ENCODE assay signal across 8 mouse cellular contexts in genomic region chr17:44239030-44239721, GRCm38 (mm10). TPM values are rescaled to one million over a fixed set of nuclear protein-coding genes. Genes with fewer than 3 reads are reported as not detected.
A peak's percentile ranks its signal among the peaks of the same experiment; 100 is the strongest.
DNase-seq lines count a peak whose midpoint lies in the region; ATAC-seq and TF ChIP-seq lines count a peak whose summit lies in the region.

No protein-coding gene starts in this region.

- no peaks in the 10 kb centered on the region for H3K4me1 ChIP-seq in forebrain, postnatal 0 days (ENCODE audit: insufficient read depth)
- H3K4me1 ChIP-seq in intestine, embryonic 14.5 days (replicated peaks; ENCODE audit: control insufficient read depth, insufficient read depth, low read length), result no peaks in the 10 kb centered on the region; the same call in 1 of the 2 replicates
- H3K4me1 ChIP-seq in liver, embryonic 15.5 days (replicated peaks), result no peaks in the 10 kb centered on the region; the same call in 1 of the 2 replicates
- H3K4me1 ChIP-seq in neural tube, embryonic 13.5 days (replicated peaks), result peaks cover 8% of the 10 kb centered on the region; the same call in 1 of the 2 replicates

- 19% methylated on average over 10 of the region's 10 CpGs for WGBS in forebrain, postnatal 0 days
- WGBS in intestine, embryonic 14.5 days, result 18% methylated on average over 10 of the region's 10 CpGs
- WGBS in liver, embryonic 15.5 days (ENCODE audit: insufficient replicate concordance), result 5% methylated on average over 10 of the region's 10 CpGs
- 23% methylated on average over 10 of the region's 10 CpGs for WGBS in neural tube, embryonic 13.5 days

- ATAC-seq in forebrain, postnatal 0 days, result no peak
- ATAC-seq in intestine, embryonic 14.5 days (replicated peaks; ENCODE audit: low FRiP score, low TSS enrichment, low read depth), result peak; percentile 90
- peak; percentile 57 for ATAC-seq in liver, embryonic 15.5 days (ENCODE audit: insufficient read depth)
- ATAC-seq in neural tube, embryonic 13.5 days (ENCODE audit: low read depth), result no peak

- H3K36me3 ChIP-seq in forebrain, postnatal 0 days (ENCODE audit: insufficient read depth), result no peaks in the 10 kb centered on the region
- no peaks in the 10 kb centered on the region for H3K36me3 ChIP-seq in intestine, embryonic 14.5 days (ENCODE audit: control insufficient read depth, insufficient read depth, low read length)
- H3K36me3 ChIP-seq in liver, embryonic 15.5 days (replicated peaks), result no peaks in the 10 kb centered on the region
- no peaks in the 10 kb centered on the region for H3K36me3 ChIP-seq in neural tube, embryonic 13.5 days

- TF ChIP-seq CTCF in forebrain, postnatal 0 days (IDR thresholded peaks at IDR 0.05; ENCODE audit: low read depth), result no peak

- peak; percentile 33 for DNase-seq in thymus, postnatal 0 days (ENCODE audit: low spot score)
- no peak for DNase-seq in thymus, postnatal 4 days
- DNase-seq in forebrain, postnatal 0 days, result no peak
- DNase-seq in intestine, embryonic 14.5 days (ENCODE audit: low spot score), result peak; percentile 70
- DNase-seq in layer of hippocampus, adult 18-20 months (ENCODE audit: low spot score in 2 of 2), result no peak
- no peak for DNase-seq in gastrocnemius, postnatal 4 days (ENCODE audit: low spot score in 2 of 2)

- no peaks in the 10 kb centered on the region for H3K9me3 ChIP-seq in forebrain, postnatal 0 days (ENCODE audit: low read length)
- H3K9me3 ChIP-seq in intestine, embryonic 14.5 days (ENCODE audit: control insufficient read depth, low read length), result no peaks in the 10 kb centered on the region
- no peaks in the 10 kb centered on the region for H3K9me3 ChIP-seq in liver, embryonic 15.5 days (replicated peaks)
- H3K9me3 ChIP-seq in neural tube, embryonic 13.5 days, result 0 out of 2 replicates have a peak, but pooled peaks cover 4% of the 10 kb centered on the region

- H3K4me3 ChIP-seq in forebrain, postnatal 0 days (ENCODE audit: low read depth, low read length), result no peak overlapping the region
- H3K4me3 ChIP-seq in intestine, embryonic 14.5 days (ENCODE audit: low read depth, low read length), result no peak overlapping the region
- H3K4me3 ChIP-seq in liver, embryonic 15.5 days (replicated peaks), result peak overlapping the region; percentile 21
- no peak overlapping the region for H3K4me3 ChIP-seq in neural tube, embryonic 13.5 days

- H3K27ac ChIP-seq in forebrain, postnatal 0 days (ENCODE audit: low read depth, low read length), result no peak overlapping the region
- peak overlapping the region; percentile 73 for H3K27ac ChIP-seq in intestine, embryonic 14.5 days (ENCODE audit: low read depth)
- peak overlapping the region; percentile 69 for H3K27ac ChIP-seq in liver, embryonic 15.5 days (replicated peaks)
- peak overlapping the region; percentile 42 for H3K27ac ChIP-seq in neural tube, embryonic 13.5 days (replicated peaks)

- no peak overlapping the region for H3K9ac ChIP-seq in forebrain, postnatal 0 days
- H3K9ac ChIP-seq in intestine, embryonic 14.5 days (ENCODE audit: low read length), result no peak overlapping the region
- H3K9ac ChIP-seq in liver, embryonic 15.5 days, result no peak overlapping the region
- H3K9ac ChIP-seq in neural tube, embryonic 13.5 days, result no peak overlapping the region

- H3K27me3 ChIP-seq in forebrain, postnatal 0 days (ENCODE audit: insufficient read depth, low read length), result no peaks in the 10 kb centered on the region
- H3K27me3 ChIP-seq in intestine, embryonic 14.5 days (replicated peaks; ENCODE audit: control insufficient read depth, insufficient read depth, low read length), result no peaks in the 10 kb centered on the region
- no peaks in the 10 kb centered on the region for H3K27me3 ChIP-seq in liver, embryonic 15.5 days
- no peaks in the 10 kb centered on the region for H3K27me3 ChIP-seq in neural tube, embryonic 13.5 days

- H3K4me2 ChIP-seq in forebrain, postnatal 0 days (ENCODE audit: low read depth), result peak overlapping the region; percentile 10; the same call in 1 of the 2 replicates
- peak overlapping the region; percentile 38 for H3K4me2 ChIP-seq in intestine, embryonic 14.5 days (ENCODE audit: low read length)
- peak overlapping the region; percentile 53 for H3K4me2 ChIP-seq in liver, embryonic 15.5 days
- H3K4me2 ChIP-seq in neural tube, embryonic 13.5 days, result peak overlapping the region; percentile 42

RNA-seq across cellular contexts. Expression of gene Clic5, which starts 50.8 kb away (rescaled TPM):
- 7.8 and 9.4 TPM in 2 replicates for polyA plus RNA-seq in thymus, postnatal 0 days (2015; fragmentation: Nextera tagmentation; extraction: Ambion mirVana)
- 1.00 and 1.4 TPM in 2 replicates for total RNA-seq in forebrain, postnatal 0 days (2014; rRNA removed)
- 0.25 and 0.35 TPM in 2 replicates for polyA plus RNA-seq in forebrain, postnatal 0 days (2015; fragmentation: Nextera tagmentation; extraction: Ambion mirVana)
- polyA plus RNA-seq in intestine, embryonic 14.5 days (2014; fragmentation: Nextera tagmentation; extraction: Ambion mirVana), result 9.7 and 10.5 TPM in 2 replicates
- polyA plus RNA-seq in liver, embryonic 15.5 days (2015; fragmentation: Nextera tagmentation; extraction: Ambion mirVana), result 0.33 and 0.39 TPM in 2 replicates
- 0.18 TPM in 2 replicates for polyA plus RNA-seq in neural tube, embryonic 13.5 days (2015; fragmentation: Nextera tagmentation; extraction: Ambion mirVana)
- total RNA-seq in layer of hippocampus, adult 18-20 months (2021), result 1 to 10 TPM; 4.2 to 4.3 TPM
- total RNA-seq in gastrocnemius, postnatal 4 days (2021), result 10 to 100 TPM; 26.6 to 31.3 TPM

Comparison
In these comparisons a context has a peak if more than half of its experiments do, and no peak if none do; other contexts are left out.
1. DNase-seq: peak in thymus, postnatal 0 days (single experiment) and intestine, embryonic 14.5 days (single experiment); none in thymus, postnatal 4 days (single experiment), forebrain, postnatal 0 days (single experiment), layer of hippocampus, adult 18-20 months (0 of 2) and gastrocnemius, postnatal 4 days (0 of 2).
2. ATAC-seq: peak in intestine, embryonic 14.5 days (single experiment) and liver, embryonic 15.5 days (single experiment); none in forebrain, postnatal 0 days (single experiment) and neural tube, embryonic 13.5 days (single experiment).
3. Peak in every context shown above with its lines, with median percentiles within 50 percentile points of each other: H3K4me2 ChIP-seq.